Mouse (Mus musculus) 3134 (cell line): ENCODE measurements around the gene Fut11.

Experiments
- DNase-seq: peaks from one replicate; pipeline ENCODE4 v3.0.0-alpha.2; 2011; ENCODE audit warnings: low spot score; ENCODE audit not compliant: insufficient read length; ENCODE audit errors: extremely low read depth

Fut11 gene

GRCm38 (mm10) chr14:20694884-20695760 lies at the start of gene Fut11:
Gene Fut11, plus strand, starts transcription at chr14:20694968.
- peak; percentile 92 for DNase-seq

DNA sequence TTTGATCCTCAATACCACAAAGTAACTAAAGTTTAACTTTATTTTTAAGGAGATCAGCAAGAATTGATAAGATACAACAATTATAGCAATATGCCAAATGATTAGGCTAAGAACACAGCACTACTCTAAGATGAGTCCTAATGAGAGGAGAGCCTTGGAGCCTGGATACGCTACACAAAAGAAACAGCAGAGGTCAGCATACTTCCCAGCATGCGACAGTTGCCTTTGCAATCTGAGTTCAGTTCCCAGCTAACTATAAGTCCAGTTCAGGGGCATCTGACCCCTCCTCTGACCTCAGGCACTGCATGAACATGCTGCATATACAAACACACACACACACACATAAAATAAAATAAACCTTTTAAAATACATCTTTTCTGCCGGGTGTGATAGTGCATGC lies 49.2 kb upstream of the Fut11 start:
- DNase-seq: no peak

- DNase-seq: no peak
Observed at GRCm38 (mm10) chr14:20646381-20646780, 48.4 kb upstream of the Fut11 start.

DNA sequence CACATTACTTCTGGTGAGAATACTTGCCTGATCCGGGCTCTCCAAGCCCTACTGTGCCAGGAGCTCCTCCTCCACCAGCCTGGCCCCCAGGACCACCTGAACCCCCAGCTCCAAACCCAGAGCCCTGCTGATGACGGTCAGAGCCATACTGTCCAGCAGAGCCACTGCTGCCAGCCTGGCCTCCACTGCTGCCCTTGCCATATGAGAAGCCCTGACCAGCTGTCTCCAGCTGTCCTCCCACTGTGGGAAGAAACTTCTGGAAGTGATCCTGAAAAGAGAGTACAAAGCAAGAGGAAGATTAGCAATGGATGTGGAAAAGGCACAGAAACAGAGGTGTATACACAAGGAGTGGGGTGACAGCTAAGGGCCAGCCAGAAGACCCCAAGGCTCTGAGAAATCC lies 43.8 kb upstream of the Fut11 start:
- no peak for DNase-seq

DNA sequence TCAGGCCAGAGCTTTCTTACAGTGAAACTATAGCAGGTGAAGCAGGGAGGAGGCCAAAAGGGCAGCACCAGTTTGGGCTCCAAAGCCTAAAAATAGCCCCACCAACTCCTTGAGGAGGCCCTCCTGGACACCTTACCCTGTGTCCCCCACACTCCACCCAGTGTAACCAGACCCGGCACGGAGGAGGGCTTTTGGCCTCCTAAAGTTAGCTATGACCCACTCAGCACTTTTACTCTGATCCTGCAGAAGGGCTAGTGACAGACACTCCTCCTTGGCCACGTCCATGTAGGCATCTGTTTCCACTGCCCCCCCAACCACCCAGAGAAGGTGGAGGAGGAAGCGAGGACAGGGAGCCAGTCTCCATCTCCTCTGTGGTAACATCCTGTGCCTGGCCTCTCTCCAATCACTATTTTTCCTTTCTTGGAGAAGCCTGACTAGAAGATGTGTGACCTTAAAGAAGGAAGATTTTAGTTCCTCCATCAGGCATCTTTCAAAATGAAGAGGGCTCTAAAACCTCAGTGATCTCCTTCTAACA lies 43.0 kb upstream of the Fut11 start:
- DNase-seq: no peak

DNA sequence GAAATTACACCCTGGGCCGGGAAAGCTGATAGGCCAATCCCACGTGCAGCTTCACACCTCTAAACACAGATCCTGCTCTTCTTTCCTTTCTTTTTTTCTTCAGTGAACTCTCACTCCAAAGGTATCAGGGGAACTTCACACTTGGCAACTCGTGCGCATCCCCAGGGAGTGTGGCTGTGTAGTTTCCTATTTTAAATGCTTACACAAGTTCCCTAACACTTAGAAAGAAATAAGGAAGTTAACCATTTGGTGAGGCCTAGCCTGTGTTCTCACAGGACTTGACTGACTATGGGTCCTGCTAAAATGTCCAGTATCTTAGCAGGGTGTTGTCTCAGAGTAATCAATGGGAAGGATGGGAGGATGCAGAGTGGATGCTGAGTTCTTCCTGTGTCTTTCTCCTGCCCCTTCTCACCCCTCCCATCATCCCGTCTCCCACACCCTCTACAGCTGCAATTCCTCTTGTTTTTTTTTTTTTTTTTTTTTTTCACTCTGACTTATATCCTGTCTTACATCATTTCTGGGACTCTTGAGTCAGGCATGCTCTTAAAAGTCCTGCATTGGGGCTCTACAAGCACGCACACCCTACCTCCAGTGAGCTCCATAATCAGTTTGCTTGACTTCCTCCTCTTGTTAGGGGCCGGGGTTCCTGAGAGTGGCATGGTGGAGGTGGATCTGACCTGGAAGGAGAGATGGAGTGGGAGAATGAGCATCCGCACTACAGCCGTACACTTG lies 39.9 kb upstream of the Fut11 start:
- peak; percentile 18 for DNase-seq

GRCm38 (mm10) chr14:20655731-20656130 lies 39.0 kb upstream of the Fut11 start:
- DNase-seq: no peak

- no peak for DNase-seq
Observed at GRCm38 (mm10) chr14:20656361-20656760, 38.4 kb upstream of the Fut11 start, which contains the start of gene Myoz1. Gene Myoz1, minus strand, starts transcription at chr14:20656540.

- DNase-seq: no peak
Observed at GRCm38 (mm10) chr14:20658326-20658725, 36.4 kb upstream of the Fut11 start.

- DNase-seq: no peak
Observed at GRCm38 (mm10) chr14:20658902-20659301, 35.9 kb upstream of the Fut11 start.

DNA sequence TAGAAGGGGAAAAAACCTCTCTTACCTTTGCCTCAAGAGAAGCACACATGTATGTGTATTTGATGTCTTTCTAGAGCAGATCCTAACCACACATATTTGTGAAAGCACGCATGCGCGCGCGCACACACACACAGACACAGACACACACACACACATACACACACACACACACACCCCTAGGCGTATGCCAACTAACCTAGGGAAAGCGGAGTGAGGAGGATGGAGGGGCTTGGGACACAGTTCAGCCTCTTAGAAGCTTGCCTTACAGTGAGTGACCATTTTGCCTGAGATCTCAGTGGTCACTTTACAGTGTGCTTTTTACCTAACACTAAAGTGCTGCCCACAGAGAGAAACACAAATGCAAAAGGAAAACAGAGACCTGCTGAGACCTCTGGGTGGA lies 35.1 kb upstream of the Fut11 start:
- DNase-seq: no peak

DNA sequence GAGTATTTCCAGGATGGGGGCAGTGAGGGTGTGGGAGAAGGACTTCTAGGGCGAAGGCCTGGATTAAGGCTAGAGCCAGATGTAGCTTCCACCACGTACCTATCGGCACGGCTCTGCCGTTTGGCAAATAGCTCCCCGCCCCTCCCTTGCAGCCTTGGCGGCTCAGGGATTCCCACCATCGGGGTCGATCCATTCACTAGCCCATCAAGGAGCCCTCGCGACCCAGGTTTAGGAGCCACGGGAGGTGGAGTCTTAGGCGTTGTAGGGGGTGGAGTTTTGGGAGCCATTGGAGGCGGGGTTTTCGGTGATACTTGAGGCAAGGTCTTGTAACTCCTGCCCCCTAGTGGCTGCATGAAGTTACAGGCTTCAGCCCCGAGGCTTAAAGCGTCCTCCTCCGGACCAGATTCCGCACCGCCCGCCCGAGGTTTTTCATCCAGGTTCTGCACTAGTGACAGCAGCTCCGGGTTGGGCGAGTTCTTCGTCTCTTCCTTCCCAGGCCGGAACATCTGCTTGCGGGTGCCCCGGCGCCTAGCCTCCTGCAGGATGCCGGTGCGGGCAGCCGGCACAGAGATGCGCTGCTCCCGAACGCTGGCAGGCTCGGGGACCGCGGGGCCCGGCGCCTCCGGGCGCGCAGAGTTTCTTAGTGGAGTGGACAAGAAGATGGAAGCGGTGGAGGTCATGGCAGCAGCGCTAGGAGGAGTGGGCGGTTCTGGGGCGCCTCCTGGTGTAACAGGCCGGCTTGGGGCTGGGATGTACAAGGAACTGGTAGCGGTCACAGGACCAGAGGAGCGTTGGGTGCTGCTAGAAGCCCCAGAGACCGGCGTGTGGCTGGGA lies 33.7 kb upstream of the Fut11 start:
- DNase-seq: peak; percentile 88

DNA sequence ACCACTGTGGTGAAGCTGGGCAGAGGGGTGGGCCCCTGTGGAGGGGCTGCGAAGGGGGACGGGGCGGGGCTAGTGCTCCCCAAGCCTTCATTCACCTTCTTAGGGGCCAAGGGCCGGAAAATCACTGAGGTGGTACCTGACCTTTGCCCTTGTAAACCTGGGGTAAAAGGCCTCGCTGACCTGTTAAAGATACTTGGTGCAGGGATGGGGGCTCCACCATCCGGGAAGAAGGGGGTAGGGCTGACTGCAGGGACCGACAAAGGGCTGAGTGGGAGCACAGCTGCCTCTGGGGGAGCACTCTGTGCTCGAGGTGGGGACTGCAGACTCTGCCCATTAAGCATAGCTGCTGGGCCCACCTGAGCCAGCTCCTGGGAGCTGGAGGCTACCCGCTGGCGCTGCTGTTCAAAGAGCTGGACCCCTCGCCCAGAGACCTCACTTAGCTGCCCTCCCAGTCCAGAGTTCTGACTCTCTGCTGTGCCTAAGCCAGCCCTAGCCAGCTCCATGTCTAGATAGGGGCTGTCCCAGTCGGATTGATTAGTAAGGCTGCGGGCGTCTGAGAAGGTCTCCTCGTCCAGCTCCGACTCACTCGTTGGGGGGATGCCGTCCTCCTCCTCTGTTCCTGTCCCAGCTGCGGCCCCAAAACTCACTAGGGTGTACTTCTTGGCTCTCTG lies 33.0 kb upstream of the Fut11 start:
- DNase-seq: no peak

DNA sequence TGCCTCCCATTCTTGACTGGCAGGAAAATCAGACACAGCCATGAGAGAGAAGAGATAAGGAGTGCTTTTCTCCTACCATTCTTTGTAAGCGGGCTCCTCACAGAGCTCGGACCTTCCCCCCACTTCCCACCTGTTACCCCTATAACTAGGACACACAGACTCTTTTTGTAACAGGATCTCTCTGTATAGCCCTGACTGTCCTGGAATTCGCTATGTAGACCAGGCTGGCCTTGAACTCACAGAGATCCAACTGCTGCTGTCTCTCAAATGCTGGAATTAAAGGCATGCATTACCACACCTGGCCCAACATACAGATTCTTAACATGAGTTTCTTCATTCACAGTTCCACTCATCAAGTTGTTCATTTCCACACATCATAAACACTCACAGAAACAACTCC lies 32.0 kb upstream of the Fut11 start:
- no peak for DNase-seq

- DNase-seq: no peak
Observed at GRCm38 (mm10) chr14:20663601-20664000, 31.2 kb upstream of the Fut11 start.

- no peak for DNase-seq
Observed at GRCm38 (mm10) chr14:20664436-20664835, 30.3 kb upstream of the Fut11 start.

GRCm38 (mm10) chr14:20667469-20667868 lies 27.3 kb upstream of the Fut11 start:
- no peak for DNase-seq

DNA sequence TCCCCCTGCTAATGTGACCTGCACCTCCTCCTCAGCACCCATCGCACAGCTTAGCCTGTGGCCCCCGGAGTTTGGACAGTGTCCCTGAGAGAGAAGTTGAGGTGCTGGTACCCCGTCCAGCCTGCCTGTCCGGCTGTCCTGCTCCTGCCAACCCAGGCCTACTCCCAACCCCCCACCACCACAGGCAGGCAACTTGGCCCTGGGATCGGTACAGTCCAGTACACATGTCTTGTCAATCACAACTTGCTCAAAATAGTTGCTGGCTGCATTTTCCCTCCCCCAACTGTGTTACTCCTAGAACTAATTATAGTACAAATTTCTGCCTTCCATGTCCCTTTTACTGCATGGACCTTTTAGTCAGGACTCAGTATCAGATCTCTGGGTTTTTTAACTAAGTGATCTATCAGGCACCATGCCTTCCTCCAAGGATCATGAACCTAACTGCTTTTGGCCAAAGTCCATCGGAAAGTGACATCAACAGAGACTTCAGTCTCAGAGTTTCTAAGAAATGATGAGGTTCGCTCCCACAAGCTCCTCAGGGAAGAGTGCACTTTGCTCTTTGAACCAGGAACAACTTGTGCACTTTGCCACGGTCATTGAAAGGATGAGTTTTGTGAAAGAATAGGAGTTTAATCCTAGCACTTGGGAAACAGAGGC lies 26.5 kb upstream of the Fut11 start, which contains the start of gene Synpo2l:
Gene Synpo2l (minus strand): TSS at position 201 of the 657 bp plus-strand sequence.
- DNase-seq: no peak

DNA sequence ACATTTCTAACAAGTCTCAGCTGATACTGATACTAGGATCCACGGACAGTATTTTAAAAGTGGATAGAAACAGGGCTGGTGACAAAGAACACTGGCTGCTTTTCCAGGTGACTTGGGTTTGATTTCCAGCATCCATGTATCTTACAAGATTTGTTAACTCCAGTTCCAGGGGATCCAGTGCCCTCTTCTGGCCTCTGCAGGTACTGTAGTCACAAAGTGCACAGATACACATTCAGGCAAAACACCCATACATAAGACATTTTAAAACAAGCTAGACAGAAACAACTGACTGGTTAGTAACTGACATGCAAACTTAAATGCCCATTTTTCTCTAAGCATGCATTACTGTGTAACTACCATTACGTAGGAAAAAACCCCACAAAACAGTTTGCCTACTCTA lies 21.8 kb upstream of the Fut11 start:
- peak; percentile 37 for DNase-seq

DNA sequence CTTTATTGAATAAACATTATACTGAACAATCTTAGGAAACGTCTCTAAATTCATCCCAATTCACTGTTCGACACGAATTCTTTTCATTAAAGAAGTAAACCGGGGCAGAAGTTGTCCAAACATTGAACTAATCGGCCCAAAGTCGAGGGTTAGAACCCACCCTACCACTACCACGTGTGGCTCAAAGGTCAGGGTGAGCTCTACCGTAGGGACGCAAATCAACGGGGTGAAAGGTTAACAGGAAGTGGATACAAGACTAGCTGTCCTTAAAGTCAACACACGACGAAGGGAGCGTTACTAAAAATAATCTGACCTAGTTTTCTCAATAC lies 21.1 kb upstream of the Fut11 start:
- no peak for DNase-seq
